Mouse (Mus musculus): ENCODE data around the gene Slc37a1. TPM values are rescaled to one million over a fixed set of nuclear protein-coding genes. Genes with fewer than 3 reads are reported as not detected.
A peak's percentile ranks its signal among the peaks of the same experiment; 100 is the strongest.

The Slc37a1 gene
- total and polyA plus RNA-seq, 2 experiments, result 1.4 to 4.7 TPM

DNA sequence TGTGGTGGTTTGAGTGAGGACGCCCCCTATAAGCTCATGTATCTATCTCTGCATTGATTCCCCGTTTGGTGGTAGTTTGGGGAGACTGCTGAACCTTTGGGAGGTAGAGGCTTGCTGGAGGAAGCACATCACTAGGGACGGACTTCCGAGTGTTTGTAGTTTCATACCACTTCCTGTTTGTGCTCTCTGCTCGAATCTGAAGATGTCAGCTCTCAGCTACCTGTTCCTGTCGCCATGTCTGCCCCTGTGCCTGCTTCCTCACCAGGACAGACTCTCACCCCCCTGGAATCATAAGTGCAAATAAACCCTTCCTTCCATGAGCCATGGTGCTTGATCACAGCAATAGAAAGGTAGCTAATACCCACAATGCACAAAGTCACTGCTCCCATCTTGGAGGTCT lies 11.4 kb upstream of the Slc37a1 start:
- Histone ChIP-seq H3K36me3 (ENCODE audit: control insufficient read depth, insufficient read depth, low read length) (no peaks in the 10 kb centered on the region), H3K79me2 (ENCODE audit: control insufficient read depth, insufficient read depth, low read length) (no peaks in the 10 kb centered on the region), H3K27me3 (ENCODE audit: control insufficient read depth, insufficient read depth, low read length) (no peaks in the 10 kb centered on the region), H3K4me1 (ENCODE audit: control insufficient read depth, insufficient read depth, low read length) (no peaks in the 10 kb centered on the region), H3K27ac (replicated peaks; ENCODE audit: insufficient read depth, low read depth, low read length) (no peak overlapping the region), H3K9ac (ENCODE audit: low read depth, low read length) (no peak overlapping the region), H3K4me3 (ENCODE audit: insufficient read depth, low read depth, low read length) (no peak overlapping the region)
- DNase-seq (ENCODE audit: extremely low read depth, low read depth, low spot score), result no peak
- 73% methylated on average over 6 of the region's 6 CpGs for WGBS
- TF ChIP-seq CTCF (IDR thresholded peaks at IDR 0.05; ENCODE audit: low read depth, low read length) (no peak), POLR2A (IDR thresholded peaks at IDR 0.05; ENCODE audit: extremely low read depth, insufficient read depth, low read length) (no peak)

DNA sequence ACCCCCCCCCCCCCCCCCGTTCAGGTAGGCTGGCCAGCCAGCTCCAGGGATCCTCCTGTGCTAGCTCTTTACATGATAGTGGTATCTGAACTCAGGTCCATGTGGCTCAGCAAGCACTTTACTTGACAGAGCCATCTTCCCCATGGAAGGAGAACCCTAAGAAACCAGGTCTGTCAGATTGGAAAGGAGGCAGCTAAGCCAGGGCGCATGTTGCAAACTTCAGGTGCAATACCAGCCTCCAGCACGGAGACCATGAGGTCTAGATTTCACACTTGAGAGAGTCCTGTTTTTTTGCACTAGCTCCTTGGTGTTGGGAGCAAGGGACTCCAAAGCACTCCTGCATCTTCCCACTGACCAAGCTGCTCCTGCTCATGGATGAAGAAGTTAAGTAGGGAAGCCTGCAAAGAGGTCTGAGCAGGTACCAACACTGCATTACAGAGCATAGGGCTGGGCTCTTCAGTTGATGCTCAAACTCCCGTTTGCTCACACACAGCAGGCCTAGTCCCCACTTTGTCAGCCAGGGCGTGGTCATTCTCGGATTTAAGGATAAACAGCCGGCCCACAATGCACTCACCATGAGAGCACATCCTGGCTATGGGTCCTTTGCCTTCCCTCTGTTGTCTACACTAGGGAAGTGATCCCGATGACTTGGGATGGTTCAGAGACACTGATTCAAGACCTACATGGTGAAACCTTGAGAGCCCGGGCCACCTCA lies 10.2 kb upstream of the Slc37a1 start:
- Histone ChIP-seq H3K9ac (ENCODE audit: low read depth, low read length) (no peak overlapping the region), H3K27ac (replicated peaks; ENCODE audit: insufficient read depth, low read depth, low read length) (no peak overlapping the region), H3K79me2 (ENCODE audit: control insufficient read depth, insufficient read depth, low read length) (no peaks in the 10 kb centered on the region), H3K36me3 (ENCODE audit: control insufficient read depth, insufficient read depth, low read length) (no peaks in the 10 kb centered on the region), H3K4me1 (ENCODE audit: control insufficient read depth, insufficient read depth, low read length) (no peaks in the 10 kb centered on the region), H3K27me3 (ENCODE audit: control insufficient read depth, insufficient read depth, low read length) (no peaks in the 10 kb centered on the region), H3K4me3 (ENCODE audit: insufficient read depth, low read depth, low read length) (no peak overlapping the region)
- TF ChIP-seq POLR2A (IDR thresholded peaks at IDR 0.05; ENCODE audit: extremely low read depth, insufficient read depth, low read length) (no peak), CTCF (IDR thresholded peaks at IDR 0.05; ENCODE audit: low read depth, low read length) (no peak)
- 45% methylated on average over 9 of the region's 9 CpGs for WGBS
- DNase-seq (ENCODE audit: extremely low read depth, low read depth, low spot score), result no peak

- H3K4me1 ChIP-seq (ENCODE audit: control insufficient read depth, insufficient read depth, low read length), result no peaks in the 10 kb centered on the region
- no peaks in the 10 kb centered on the region for H3K27me3 ChIP-seq (ENCODE audit: control insufficient read depth, insufficient read depth, low read length)
- peak; percentile 72 for DNase-seq (ENCODE audit: extremely low read depth, low read depth, low spot score)
- H3K36me3 ChIP-seq (ENCODE audit: control insufficient read depth, insufficient read depth, low read length), result no peaks in the 10 kb centered on the region
- H3K27ac ChIP-seq (replicated peaks; ENCODE audit: insufficient read depth, low read depth, low read length), result no peak within 1 kb of the TSS
- WGBS, result 11% methylated on average over 44 of the region's 44 CpGs
- no peaks in the 10 kb centered on the region for H3K79me2 ChIP-seq (ENCODE audit: control insufficient read depth, insufficient read depth, low read length)
- peak within 1 kb of the TSS; percentile 60 for H3K4me3 ChIP-seq (ENCODE audit: insufficient read depth, low read depth, low read length)
- TF ChIP-seq POLR2A (IDR thresholded peaks at IDR 0.05; ENCODE audit: extremely low read depth, insufficient read depth, low read length) (no peak), CTCF (IDR thresholded peaks at IDR 0.05; ENCODE audit: low read depth, low read length) (no peak)
- peak within 1 kb of the TSS; percentile 50 for H3K9ac ChIP-seq (ENCODE audit: low read depth, low read length)
Observed at GRCm38 (mm10) chr17:31276922-31277918, 9.4 kb upstream of the Slc37a1 start, which contains the start of gene Rsph1. Gene Rsph1, minus strand, starts transcription at chr17:31277383.

DNA sequence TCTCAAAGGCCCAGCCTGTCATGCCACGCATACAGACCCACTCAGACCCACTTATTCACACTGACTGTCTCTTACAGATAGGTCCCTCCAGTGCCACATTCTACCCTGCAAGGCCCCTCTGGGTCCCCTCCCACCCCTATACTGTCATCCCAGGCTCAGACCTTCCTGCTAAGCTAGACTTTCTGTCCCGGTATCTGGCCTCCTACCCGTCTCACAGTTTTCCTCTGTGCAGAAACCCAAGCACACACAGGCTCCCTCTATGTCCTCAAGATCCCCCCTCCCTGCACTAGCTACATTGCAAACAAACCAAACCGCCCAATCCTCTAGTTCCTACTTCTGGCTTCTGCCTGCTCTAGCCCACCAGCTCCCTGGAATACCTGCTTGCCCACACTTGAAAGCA lies 8.7 kb upstream of the Slc37a1 start:
- DNase-seq (ENCODE audit: extremely low read depth, low read depth, low spot score), result no peak

DNA sequence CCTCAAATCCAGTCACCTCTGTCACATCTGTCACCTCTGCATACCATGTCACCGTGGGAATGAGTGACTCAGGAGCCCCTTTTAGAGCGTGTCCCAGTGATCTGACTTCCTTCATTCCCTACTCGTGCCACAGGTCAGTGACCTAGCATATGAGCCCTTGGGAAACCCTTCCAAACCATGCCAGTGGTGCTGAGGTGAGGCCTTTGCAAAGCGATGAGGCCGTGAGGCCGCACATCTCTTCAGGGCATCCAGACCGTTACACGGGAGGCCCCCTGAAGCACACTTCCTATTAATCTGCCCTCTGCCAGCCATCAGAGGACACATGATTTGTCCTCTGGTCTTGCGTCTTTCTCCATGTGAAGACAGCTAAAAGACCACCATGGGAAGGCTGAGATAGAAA lies 7.1 kb upstream of the Slc37a1 start:
- DNase-seq (ENCODE audit: extremely low read depth, low read depth, low spot score), result no peak
- no peak overlapping the region for H3K9ac ChIP-seq (ENCODE audit: low read depth, low read length)
- H3K4me3 ChIP-seq (ENCODE audit: insufficient read depth, low read depth, low read length), result no peak overlapping the region
- no peaks in the 10 kb centered on the region for H3K4me1 ChIP-seq (ENCODE audit: control insufficient read depth, insufficient read depth, low read length)
- no peaks in the 10 kb centered on the region for H3K36me3 ChIP-seq (ENCODE audit: control insufficient read depth, insufficient read depth, low read length)
- WGBS, result 85% methylated on average over 9 of the region's 9 CpGs
- no peak overlapping the region for H3K27ac ChIP-seq (replicated peaks; ENCODE audit: insufficient read depth, low read depth, low read length)
- no peak for TF ChIP-seq POLR2A (IDR thresholded peaks at IDR 0.05; ENCODE audit: extremely low read depth, insufficient read depth, low read length)
- TF ChIP-seq CTCF (IDR thresholded peaks at IDR 0.05; ENCODE audit: low read depth, low read length), result no peak
- no peaks in the 10 kb centered on the region for H3K27me3 ChIP-seq (ENCODE audit: control insufficient read depth, insufficient read depth, low read length)
- H3K79me2 ChIP-seq (ENCODE audit: control insufficient read depth, insufficient read depth, low read length), result no peaks in the 10 kb centered on the region

More for the DNA sequence above, 8.7 kb upstream of the Slc37a1 start:
- Histone ChIP-seq H3K9ac (ENCODE audit: low read depth, low read length) (no peak overlapping the region), H3K27me3 (ENCODE audit: control insufficient read depth, insufficient read depth, low read length) (no peaks in the 10 kb centered on the region), H3K79me2 (ENCODE audit: control insufficient read depth, insufficient read depth, low read length) (no peaks in the 10 kb centered on the region), H3K4me3 (ENCODE audit: insufficient read depth, low read depth, low read length) (no peak overlapping the region), H3K27ac (replicated peaks; ENCODE audit: insufficient read depth, low read depth, low read length) (no peak overlapping the region), H3K4me1 (ENCODE audit: control insufficient read depth, insufficient read depth, low read length) (no peaks in the 10 kb centered on the region), H3K36me3 (ENCODE audit: control insufficient read depth, insufficient read depth, low read length) (no peaks in the 10 kb centered on the region)
- TF ChIP-seq POLR2A (IDR thresholded peaks at IDR 0.05; ENCODE audit: extremely low read depth, insufficient read depth, low read length) (no peak), CTCF (IDR thresholded peaks at IDR 0.05; ENCODE audit: low read depth, low read length) (no peak)
- 90% methylated on average over 4 of the region's 4 CpGs for WGBS
